Mouse (Mus musculus) CD8-positive naive resting alpha-beta T cell, adult 2 months (primary cell): Measurements from ENCODE around the gene Gusb.
"Not testable (repeated sequence)": the region's sequence is repeated elsewhere in the genome, so short reads cannot be mapped to it uniquely, and the experiment has no call there.

ENCODE experiments used
- DNase-seq, 2 experiments: peaks; one replicate each; pipeline ENCODE4 v3.0.0; 2022; ENCODE audit warnings: low read depth in 2 of 2, low spot score in 2 of 2

Gusb gene

DNA sequence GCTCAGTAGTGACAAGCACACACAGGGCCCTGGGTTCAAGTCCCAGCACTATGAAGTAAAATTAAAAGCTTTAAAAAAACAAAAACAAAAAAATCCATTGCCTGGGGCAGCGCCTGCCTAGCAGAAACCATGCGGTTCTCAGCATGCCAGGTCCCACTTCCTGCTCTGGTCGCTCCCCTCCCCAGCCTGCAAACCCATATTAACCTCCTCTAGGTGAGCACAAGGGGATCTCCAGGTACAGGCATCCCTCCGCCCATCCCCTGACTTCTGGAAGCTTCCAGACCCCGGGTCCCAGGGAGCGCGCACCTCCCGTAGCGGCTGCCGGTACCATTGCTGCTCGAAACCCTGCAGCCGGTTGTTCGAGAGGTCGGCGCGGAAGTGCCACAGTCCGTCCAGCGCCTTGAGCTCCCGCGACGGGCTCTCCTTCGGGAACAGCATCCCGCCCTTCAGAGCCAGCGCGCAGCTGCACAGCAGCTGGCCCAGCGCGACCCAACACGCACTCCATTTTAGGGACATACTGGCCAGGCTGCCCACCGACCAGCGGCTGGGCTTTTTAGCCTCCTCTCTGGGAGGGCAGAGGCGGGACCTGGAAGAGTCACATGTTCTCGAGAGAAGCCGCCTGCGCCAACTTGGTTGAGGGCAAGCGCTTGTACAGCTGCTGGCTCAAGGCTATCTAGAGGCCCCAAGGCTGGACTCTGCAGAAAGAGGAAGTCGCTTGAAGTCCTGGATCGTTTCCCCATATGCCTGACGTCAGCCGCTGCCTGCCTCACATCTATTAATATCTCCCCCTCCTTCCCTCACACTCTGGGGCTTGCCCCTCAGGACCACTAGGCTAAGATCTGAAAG lies at the start of gene Gusb:
Gene Gusb (minus strand): TSS at position 749 of the 846 bp plus-strand sequence.
- DNase-seq: peak; percentile 25 to 38

DNA sequence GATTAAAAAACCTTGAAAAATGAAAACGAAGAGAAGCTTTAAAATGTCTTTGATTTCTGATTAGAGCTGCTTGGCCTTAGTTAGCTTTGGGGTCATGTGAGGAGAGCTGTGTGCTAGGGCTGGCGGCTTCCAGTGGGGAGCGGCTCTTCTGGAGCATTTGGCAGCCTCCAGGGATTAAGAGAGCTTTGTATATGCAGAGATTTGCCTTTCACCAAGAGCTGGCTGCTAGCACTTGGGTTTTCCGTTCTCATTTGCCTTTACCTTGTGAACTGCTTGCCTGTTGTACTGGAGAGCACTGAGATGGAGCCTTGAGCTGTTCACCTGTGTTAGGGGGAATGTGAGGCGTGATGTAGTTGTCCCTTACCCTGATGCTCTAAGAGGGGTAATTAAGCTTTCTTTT lies 49.7 kb upstream of the Gusb start:
- no peak for DNase-seq

DNA sequence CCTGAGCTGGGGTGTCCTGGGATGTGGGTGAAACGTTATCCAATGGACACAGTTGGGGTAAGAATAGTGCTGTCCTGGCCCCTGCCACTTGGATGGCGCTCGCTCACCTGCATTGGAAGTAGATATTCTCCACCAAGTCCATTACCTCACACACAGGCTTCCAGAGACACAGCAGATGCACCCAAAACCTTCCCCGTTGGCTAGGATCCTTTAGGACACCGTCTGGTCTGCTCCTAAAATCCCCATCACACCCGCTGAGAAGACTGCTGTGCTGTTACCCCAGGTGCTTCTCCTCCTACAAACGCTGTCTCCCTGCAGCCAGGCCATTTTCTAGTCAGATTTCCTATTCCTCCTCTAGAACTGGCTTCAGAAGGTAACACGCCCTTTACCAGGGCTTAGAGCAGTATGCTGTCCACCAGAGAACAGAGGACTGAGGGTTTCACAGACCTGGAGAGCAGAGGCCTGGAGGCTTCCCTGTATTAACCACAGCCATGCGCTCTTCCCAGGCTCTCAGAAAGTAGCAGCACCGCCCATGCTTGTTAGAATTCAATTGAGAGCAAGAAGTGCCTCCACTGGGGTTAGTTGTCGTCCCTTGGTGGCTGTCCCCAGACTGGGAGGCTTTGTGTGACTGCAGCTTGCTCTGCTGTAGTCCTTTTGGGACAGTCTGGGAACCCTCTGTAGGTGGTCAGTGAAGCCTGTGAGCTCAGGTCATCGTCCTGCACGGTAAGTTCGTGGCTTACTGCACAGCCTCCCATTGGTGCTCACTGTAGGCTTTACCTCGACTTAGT lies 48.4 kb upstream of the Gusb start:
- DNase-seq: no peak

DNA sequence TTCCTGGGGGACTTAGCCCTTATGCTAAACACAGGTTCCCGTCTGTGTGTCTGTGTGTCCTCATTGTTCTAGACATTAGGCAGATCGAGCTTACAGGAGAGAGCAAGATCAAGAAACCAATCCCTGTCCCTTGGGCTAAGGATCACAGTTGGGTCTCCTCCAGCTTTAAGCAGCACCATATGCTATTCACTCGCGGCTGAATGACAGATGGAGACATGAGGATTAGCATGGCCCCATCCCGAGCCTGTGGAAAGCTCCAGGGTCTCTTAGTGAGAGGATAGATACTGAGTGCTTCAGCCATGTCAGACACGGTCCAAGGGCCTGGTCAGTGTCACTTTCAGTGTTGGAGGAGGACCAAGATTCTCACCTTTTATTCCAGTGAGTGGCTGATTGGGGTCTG lies 47.6 kb upstream of the Gusb start:
- no peak for DNase-seq

DNA sequence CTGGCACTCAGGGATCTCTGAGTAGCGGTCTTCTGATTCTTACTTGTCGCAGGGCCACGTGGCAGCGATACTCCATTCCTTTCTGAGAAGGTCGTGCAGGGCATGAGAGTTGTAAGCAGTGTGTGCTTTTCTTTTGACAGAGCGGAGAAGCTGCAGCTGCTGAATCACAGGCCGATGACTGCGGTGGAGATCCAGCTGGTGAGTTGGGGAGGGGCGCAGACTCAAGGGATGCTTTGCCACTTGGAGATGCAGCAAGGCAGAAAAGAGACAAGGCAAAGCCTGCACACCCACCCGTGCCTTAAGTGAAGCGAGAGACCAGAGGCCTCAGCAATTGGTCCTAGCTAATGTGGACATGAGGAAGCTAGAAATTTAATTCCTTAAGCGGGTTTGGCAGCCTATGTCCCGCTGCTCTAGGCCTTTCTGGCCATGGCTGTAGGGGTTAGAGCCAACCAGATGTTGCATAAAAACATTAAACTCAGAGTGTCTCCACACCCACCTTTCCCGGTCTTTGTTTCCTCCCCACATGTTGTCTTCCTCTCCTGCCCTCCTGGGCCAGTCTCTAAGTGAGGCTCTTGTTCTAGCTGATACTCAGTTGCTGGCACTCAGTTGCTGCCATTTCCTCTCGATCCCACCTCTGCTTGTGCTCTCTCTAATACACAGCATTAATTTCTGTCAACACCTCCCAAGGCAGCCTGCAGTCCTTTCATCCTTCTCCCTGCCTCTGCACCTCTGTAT lies 46.1 kb upstream of the Gusb start:
- DNase-seq: no peak

DNA sequence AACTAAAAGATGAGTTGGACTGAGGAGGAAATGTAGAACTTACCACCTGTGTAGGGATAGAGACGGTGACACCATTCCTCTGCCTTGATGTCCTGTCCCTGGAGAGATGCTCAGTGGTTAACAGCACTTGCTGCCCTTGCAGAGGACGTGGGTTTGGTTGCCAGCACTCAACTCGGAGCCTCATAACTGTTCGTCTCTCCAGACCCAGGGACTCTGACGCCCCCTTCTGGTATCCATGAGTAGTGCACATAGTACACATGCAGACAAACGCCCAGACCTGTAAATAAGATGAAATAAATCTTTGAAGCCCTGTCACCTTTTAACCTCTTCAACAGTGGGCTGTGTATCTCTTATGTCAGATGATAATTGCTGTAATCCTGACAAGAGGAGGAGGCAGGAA lies 44.2 kb upstream of the Gusb start:
- no peak for DNase-seq

DNA sequence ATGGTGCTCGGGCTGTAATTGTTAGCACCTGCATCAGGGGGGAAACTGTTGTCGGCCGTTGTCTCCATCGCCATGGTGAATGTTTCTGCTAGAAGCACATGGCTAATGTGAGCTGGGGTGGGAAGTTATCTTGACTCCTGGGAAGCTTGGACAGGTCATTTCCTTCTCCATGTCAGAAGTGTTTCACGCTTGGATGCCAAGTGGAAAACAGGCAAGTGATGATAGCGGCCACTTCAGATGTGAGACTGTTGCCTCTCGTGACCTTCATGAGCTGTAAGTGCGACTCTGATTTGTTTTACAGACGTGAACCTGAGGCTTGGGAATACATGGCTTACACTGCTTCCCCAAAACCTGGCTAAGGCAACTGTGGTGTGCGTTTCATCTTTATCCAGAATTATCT lies 43.7 kb upstream of the Gusb start:
- DNase-seq: no peak

DNA sequence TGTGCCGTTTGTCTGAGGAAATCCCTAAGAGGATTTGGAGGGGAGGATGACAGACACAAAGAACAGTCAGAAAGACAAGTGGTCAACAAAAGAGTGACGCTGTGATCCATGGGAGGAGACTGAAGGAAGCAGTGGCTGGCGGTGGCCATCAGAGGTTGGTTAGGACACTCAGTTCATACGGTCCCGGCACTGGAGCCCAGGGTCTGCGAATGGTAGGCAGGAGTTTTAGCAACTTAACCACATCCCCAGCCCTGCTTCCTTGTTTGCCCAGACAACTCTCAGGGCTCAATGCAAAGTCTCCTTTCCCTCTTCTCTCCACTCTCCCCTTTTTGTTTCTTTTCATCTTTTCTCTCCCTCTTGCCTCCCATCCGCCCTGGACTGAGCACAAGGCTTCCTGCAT lies 43.3 kb upstream of the Gusb start:
- DNase-seq: no peak

DNA sequence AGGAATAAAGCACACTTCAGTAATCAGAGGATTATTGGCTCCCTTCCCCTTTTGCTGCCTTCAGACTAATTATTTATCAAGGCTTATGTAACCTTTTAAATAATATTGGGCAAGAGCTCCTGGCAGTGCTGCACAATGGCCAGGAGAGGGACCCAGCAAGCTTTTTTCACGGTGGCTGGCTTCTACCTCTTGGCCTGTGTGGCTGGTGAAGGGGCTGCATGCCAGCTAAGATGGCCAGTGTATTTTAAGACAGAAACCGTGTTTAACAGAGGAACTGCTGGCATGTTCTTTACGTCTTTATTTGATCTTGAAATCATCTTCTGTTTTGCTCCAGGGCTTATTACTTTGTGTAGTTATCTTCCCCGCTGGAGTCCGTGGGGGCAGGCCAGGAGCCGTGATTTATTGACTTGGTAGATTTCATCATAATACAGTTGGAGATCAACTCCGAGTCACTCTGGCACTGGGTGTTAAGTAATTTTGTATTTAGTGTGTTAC lies 41.4 kb upstream of the Gusb start:
- no peak for DNase-seq

DNA sequence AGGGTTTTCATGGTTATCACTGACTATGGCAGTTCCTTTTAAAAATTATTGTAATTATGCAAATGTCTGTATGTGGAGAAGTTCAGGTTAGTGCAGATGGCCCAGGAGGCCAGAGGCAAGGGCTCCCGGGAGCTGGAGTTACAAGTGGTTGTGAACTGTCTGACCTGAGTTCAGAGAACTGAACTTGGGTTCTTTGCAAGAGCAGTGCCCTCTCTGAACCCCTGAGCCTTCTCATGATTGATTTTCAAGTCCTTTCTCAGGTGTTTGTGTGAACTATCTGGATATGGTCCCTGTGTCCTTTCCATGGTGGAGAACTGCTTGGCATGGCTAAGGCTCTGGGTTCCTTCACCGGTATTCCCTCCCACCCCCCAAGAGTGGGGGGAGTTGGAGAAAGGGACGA lies 40.9 kb upstream of the Gusb start:
- DNase-seq: no peak

DNA sequence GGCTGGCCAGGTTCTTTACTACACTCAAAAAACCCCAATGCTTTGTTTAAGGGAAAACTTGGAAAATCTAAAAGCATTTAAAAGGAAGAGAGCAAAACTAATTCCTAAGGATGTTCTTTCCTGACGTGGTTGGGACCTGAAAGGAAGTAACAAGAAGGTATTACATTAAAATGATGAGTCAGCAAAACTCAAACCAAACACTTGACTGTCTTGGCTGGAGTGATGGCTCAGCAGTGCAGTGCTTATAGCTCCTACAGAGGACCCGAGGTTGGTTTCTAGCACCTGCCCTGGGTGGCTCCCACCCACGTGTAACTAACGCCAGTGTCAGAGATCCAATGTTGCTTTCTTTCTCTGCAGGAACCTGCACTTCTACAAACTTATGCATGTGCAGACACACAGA lies 38.4 kb upstream of the Gusb start:
- no peak for DNase-seq

DNA sequence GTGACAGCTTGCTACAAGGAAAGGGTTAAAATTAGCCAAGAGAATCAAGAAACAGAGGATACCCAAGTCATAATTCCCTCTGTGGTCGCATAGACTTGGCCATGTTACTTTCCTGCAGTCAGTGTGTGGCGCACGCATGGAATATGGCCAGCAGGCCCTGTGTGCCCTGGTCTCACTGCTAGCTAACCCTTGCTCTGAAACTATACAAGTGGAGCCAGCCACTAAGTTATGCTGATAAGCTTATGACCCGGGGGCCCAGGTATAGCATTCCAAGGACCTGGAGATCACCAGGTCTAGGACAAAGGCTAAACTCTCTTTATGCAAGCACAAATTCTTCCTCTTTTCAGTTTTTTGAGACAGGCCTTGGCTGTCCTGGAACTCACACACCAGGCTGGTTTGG lies 37.9 kb upstream of the Gusb start:
- no peak for DNase-seq

DNA sequence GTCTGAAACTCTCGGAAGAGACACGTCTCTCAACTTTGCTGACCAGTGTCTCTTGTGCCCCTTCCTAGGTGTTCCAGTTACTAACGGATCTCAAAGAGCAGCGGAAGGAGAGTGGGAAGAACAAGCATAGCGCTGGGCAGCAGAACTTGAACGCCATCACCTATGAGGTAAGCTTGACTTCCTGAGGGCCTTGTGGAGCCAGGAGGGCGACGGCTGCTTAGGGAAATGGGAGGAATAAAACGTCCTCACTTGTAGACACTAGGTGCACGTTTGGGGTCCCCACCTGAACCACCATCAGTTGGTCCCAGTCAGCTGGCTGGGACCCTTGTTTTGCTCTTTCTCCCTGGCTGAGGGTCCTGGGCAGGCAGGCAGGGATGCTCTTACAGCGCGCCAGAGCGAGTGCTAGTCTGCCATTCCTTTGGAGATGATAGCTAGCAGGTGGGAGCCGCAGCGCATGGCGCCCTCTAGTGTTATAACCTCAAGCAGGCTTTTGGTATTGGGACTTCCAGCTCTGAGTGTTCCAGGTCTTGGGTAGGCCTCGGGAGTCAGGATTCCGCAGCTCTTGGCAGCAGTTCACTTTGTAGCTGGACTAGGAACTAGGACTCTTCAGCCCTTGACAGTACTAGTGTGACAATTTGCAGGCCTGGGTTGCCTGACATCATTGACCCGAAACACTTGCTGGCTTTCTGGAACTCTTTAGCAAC lies 35.1 kb upstream of the Gusb start:
- peak; percentile 22 to 33 for DNase-seq

DNA sequence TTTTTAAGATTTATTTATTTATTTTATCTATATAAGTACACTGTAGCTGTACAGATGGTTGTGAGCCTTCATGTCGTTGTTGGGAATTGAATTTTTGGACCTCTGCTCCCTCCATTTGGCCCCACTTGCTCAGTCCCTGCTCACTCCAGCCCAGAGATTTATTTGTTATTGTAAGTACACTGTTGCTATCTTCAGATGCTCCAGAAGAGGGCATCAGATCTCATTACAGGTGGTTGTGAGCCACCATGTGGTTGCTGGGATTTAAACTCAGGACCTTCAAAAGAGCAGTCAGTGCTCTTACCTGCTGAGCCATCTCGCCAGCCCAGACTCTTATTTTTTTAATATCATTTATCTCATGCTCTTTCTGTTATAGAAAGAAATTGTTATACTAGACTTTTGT lies 33.5 kb upstream of the Gusb start:
- DNase-seq: not testable (repeated sequence)

DNA sequence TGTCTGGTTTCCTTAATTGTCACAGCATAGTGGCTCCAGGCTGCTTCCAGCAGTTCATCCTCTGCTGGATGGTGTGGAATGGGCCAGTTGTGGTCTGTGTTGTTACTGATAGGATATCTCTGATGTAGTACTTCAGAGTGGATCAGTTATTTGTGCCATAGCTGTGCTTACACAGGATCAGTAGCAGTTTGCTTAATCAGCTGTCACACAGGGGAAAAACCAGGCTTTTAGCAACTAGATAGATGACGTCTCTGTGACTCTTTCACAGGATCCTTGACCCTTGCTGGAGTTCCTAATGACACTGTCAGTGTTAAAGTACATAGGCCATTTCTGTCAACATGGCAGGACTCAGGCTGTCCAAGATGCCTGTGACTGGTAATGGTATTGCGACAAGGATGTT lies 31.0 kb upstream of the Gusb start:
- no peak for DNase-seq

DNA sequence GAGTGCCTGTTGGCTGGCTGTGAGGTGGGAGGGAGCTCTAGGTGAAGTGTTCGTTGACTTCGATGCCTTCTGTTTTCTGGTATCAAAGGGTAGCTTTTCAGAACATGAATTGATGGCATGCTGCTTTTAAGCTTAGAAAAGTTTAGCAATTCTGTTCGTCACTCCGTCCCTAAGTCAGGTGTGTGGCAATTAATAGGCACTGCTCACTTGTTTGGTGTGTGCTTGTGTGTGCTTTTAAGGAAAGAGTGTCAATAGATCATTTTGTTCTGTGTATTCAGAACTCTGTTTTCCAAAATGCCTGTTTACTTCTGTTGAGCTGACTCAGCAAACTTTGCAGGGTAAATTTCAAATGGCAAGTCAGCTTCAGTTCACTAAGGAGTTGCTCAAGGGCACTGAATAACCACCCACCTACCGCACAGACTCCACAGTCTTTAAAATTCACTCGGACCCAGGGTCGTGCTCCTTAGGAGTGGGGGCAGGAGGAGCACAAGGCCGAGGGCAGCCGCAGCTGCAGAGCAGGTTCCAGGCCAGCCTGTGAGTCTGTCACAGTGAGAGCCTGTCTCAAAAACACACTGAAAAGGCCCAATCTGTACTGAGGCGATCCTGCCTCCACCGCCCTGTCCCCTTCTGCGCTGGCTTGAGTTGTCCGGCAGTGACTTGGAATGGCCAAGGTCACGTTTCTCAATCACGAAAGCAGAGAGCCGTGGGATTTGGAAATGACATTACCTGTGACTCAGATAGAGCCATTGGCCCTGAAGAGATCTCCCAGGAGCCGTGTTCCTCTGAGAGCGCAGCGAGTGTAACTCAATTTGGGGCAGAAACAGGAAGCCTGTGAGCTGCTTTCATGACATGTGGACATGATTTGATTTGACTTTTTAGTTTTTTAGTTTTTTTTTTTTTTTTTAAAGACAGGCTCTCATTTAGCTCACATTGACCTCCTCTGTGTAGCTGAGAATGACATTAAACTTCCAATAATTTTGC lies 28.9 kb upstream of the Gusb start:
- DNase-seq: no peak

DNA sequence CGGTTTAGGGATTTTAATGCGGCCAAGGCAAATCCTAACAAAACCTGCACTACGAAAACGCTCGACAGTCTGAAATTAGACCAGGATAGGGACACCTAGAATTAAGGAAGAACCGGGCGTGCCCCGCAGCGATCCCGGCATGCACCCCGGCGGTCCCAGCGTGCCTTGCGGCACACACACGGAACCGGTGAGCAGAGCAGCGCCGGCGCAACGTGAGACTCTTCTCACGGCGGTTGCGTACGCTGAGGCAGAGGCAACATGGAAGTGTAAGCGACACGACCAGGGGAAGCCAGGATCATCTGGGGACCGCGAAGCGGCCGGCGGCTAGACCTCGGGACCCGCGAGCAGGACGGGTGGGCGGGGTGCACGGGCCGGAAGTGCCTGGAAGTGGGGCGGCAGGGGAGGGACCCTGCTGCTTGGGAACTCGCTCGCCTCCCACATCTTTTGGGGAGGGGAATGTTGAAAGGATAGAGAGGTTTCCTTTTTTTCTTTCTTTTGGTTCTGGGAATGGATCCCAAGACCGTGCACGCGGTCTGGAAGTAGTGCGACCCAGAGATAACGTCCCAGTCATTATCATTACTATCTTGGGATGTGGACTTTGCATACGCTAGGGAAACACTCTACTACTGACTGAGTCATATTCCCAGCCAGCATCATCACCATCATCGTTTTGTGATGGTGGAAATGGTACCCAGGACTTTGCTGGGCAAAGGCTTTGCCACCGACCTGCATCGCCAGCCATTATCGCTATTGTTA lies 26.5 kb upstream of the Gusb start, which contains the start of the genes Asl and Crcp:
Gene Asl (minus strand): TSS at position 106 of the 756 bp plus-strand sequence.
Gene Crcp (plus strand): TSS at position 149 of the 756 bp plus-strand sequence.
- peak; percentile 64 to 68 for DNase-seq

DNA sequence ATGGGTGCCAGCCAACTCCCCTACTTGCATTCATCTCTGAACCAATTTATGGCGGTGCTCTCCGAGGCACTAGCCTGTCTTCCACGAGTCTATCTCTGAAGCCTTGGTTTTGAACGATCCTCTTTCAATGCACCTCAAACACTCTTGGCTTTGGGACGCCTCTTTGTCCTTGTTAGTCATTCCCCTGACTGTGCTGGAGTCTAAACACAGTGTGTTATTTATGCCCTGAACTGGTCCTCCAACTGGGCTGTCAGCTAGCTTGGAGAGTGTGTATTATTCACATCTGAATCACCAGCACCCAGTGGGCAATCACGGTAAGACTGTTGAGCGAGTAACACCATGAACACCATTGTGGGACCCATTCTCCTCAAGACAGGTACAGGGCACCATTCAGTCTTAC lies 24.8 kb upstream of the Gusb start:
- no peak for DNase-seq

DNA sequence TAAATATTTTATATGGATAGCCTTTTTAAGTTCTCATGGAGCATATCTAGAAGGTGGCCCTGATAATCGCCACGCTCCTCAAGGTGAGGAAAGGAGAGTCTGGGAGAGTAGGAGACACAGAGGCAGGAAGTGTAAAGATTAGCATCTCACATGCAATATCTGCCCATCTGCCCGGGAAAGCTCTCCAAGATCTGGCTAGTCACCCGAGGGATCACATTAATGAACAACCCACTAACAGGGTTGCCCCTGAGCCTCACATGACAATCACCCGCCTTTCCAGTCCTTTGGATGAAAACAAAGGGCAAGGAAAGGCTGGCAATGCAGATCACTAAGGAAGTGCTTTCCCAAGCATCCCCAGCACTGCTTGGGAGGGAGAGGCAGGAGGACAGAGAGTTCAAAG lies 24.3 kb upstream of the Gusb start:
- no peak for DNase-seq
